Comparison of ENCODE assay signal across 9 mouse cellular contexts in the genomic region with DNA sequence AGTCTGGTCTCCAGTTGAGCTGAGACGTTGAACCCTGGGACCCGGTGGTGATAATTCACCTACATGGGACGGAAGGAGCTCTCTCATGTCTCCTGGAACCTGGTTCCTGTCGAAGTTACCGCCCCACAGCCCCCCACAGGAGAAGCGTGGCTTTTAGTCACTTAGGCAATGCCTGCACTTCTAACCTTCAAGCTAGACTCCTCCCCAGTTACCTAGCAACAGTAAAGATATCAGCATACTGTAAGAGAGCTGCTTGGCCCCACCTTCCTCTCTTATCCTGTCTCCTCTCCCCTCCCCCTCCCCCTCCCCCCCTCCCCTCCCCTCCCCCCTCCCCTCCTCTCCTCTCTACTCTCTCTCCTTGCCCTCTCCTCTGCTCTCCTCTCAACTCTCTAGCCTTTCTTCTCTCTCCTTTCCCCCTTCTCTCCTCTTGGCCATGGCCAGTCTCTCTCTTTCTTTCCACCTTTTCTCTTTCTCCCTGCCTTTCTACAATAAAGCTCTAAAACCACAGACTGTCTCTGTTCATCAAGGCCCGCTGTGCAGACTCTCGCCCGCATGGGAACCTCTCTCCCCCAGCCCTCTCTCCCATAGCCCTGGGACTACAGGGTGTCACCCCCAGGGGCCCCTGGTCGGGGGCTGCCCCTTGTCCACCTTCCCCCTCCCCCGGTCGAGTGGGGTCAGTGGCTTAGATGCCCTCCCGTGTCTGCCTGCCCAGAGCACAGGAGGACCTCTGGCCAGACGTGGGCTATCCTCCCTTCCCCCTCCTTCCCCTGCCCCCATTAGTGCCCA.
DNase-seq lines count a peak whose midpoint lies in the region; ATAC-seq lines count a peak whose summit lies in the region.
"Had no signal": no experiment of that assay in that cellular context is flagged by ENCODE, and none has a peak within 500 bp of the region (broad histone marks: within the 10 kb centered on the region; RNA-seq: fewer than 3 reads in every experiment).

No protein-coding gene starts in this region.

- DNase-seq in kidney, adult 11 months: no peak
- DNase-seq in c-Kit-negative CD71-positive TER-119-positive erythroid progenitor cells, embryonic 14.5 days (ENCODE audit: low read depth, low spot score): peak; percentile 19
- peak; percentile 7 for DNase-seq in naive thymus-derived CD4-positive, alpha-beta T cell, adult 2 months (ENCODE audit: low read depth)
- no peak for DNase-seq in left cerebral cortex, adult 18-20 months (ENCODE audit: low spot score in 2 of 2)
- no peak for DNase-seq in cerebellum, postnatal 36 days
- no peak for DNase-seq in limb, embryonic 10.5 days (ENCODE audit: low spot score)

- no peak overlapping the region for H3K9ac ChIP-seq in kidney, embryonic 15.5 days
- H3K9ac ChIP-seq in forebrain, embryonic 12.5 days: no peak overlapping the region
- H3K9ac ChIP-seq: embryonic facial prominence, embryonic 15.5 days had no signal

- H3K27ac ChIP-seq in kidney, embryonic 15.5 days: no peak overlapping the region
- H3K27ac ChIP-seq in forebrain, embryonic 12.5 days: no peak overlapping the region
- no peak overlapping the region for H3K27ac ChIP-seq in limb, embryonic 10.5 days
- H3K27ac ChIP-seq: embryonic facial prominence, embryonic 15.5 days had no signal

- H3K27me3 ChIP-seq in kidney, embryonic 15.5 days: no peaks in the 10 kb centered on the region
- no peaks in the 10 kb centered on the region for H3K27me3 ChIP-seq in forebrain, embryonic 12.5 days
- H3K27me3 ChIP-seq in limb, embryonic 10.5 days (ENCODE audit: low read depth, poor library complexity, severe bottlenecking): no peaks in the 10 kb centered on the region
- H3K27me3 ChIP-seq: embryonic facial prominence, embryonic 15.5 days had no signal

- H3K4me3 ChIP-seq in kidney, embryonic 15.5 days (replicated peaks): no peak overlapping the region
- no peak overlapping the region for H3K4me3 ChIP-seq in forebrain, embryonic 12.5 days (replicated peaks)
- no peak overlapping the region for H3K4me3 ChIP-seq in limb, embryonic 10.5 days
- H3K4me3 ChIP-seq: embryonic facial prominence, embryonic 15.5 days had no signal

- 0 out of 2 replicates have a peak, but pooled peaks cover 3% of the 10 kb centered on the region for H3K4me1 ChIP-seq in kidney, embryonic 15.5 days
- peaks cover 7% of the 10 kb centered on the region for H3K4me1 ChIP-seq in forebrain, embryonic 12.5 days
- peaks cover 8% of the 10 kb centered on the region for H3K4me1 ChIP-seq in limb, embryonic 10.5 days
- H3K4me1 ChIP-seq: embryonic facial prominence, embryonic 15.5 days had no signal

- WGBS in kidney, embryonic 15.5 days: 19% methylated on average over 14 of the region's 14 CpGs
- 34% methylated on average over 14 of the region's 14 CpGs for WGBS in forebrain, embryonic 12.5 days
- 16% methylated on average over 14 of the region's 14 CpGs for WGBS in limb, embryonic 10.5 days

- no peaks in the 10 kb centered on the region for H3K36me3 ChIP-seq in kidney, embryonic 15.5 days
- H3K36me3 ChIP-seq in forebrain, embryonic 12.5 days (replicated peaks): no peaks in the 10 kb centered on the region
- no peaks in the 10 kb centered on the region for H3K36me3 ChIP-seq in limb, embryonic 10.5 days
- H3K36me3 ChIP-seq: embryonic facial prominence, embryonic 15.5 days had no signal

- ATAC-seq in kidney, embryonic 15.5 days (replicated peaks; ENCODE audit: low FRiP score): peak; percentile 62
- ATAC-seq in forebrain, embryonic 12.5 days (ENCODE audit: low FRiP score): peak; percentile 14; the same call in 1 of the 2 replicates

- no peaks in the 10 kb centered on the region for H3K9me3 ChIP-seq in kidney, embryonic 15.5 days (replicated peaks)
- H3K9me3 ChIP-seq in forebrain, embryonic 12.5 days: no peaks in the 10 kb centered on the region
- no peaks in the 10 kb centered on the region for H3K9me3 ChIP-seq in limb, embryonic 10.5 days (replicated peaks)
- H3K9me3 ChIP-seq: embryonic facial prominence, embryonic 15.5 days had no signal

- H3K4me2 ChIP-seq in kidney, embryonic 15.5 days: no peak overlapping the region
- H3K4me2 ChIP-seq in forebrain, embryonic 12.5 days: no peak overlapping the region
- H3K4me2 ChIP-seq: embryonic facial prominence, embryonic 15.5 days had no signal

Comparison
In these comparisons a context has a peak if more than half of its experiments do, and no peak if none do; other contexts are left out.
1. DNase-seq: peak in c-Kit-negative CD71-positive TER-119-positive erythroid progenitor cells, embryonic 14.5 days (single experiment) and naive thymus-derived CD4-positive, alpha-beta T cell, adult 2 months (single experiment); none in kidney, adult 11 months (single experiment), left cerebral cortex, adult 18-20 months (0 of 2), cerebellum, postnatal 36 days (0 of 2) and limb, embryonic 10.5 days (single experiment).